Mouse (Mus musculus) heart, adult 2 months (tissue): ENCODE measurements around the gene Esrp2. TPM values are rescaled to one million over a fixed set of nuclear protein-coding genes. Genes with fewer than 3 reads are reported as not detected.

Experiments
- DNase-seq, 2 experiments: peaks; one replicate each; pipeline ENCODE4 v3.0.0; 2021
- H3K27ac ChIP-seq: fragments of 200-600 bp; 2 replicates; pipeline ENCODE4 v1.8.1; 2022
- H3K27me3 ChIP-seq: fragments of 200-500 bp; 2 replicates; pipeline ENCODE4 v1.6.1; 2012; ENCODE audit warnings: mild to moderate bottlenecking, low read length, inconsistent platforms, mixed read lengths; ENCODE audit not compliant: control insufficient read depth, insufficient read depth
- H3K36me3 ChIP-seq: fragments of 200-500 bp; 2 replicates; pipeline ENCODE4 v1.6.1; 2012; ENCODE audit warnings: low read length, inconsistent platforms; ENCODE audit not compliant: control insufficient read depth, insufficient read depth
- H3K4me1 ChIP-seq: fragments of 200-500 bp; 2 replicates; pipeline ENCODE4 v1.6.1; 2011; ENCODE audit warnings: low read length; ENCODE audit not compliant: control insufficient read depth, insufficient read depth
- H3K4me3 ChIP-seq: fragments of 200-600 bp; 2 replicates; pipeline ENCODE4 v1.8.1; 2022
- H3K79me2 ChIP-seq: fragments of 200-500 bp; replicated peaks from 2 replicates; pipeline ENCODE4 v1.6.1; 2012; ENCODE audit warnings: mild to moderate bottlenecking, inconsistent platforms, low read length, moderate library complexity, mixed read lengths; ENCODE audit not compliant: control insufficient read depth, insufficient read depth
- H3K9ac ChIP-seq: fragments of 200-500 bp; 2 replicates; pipeline ENCODE4 v1.6.1; 2012; ENCODE audit warnings: low read depth, mild to moderate bottlenecking, control low read depth, inconsistent platforms, low read length, mixed read lengths
- CTCF ChIP-seq: fragments of 200-600 bp; IDR thresholded peaks from 2 replicates; pipeline ENCODE4 v1.8.1; 2022; ENCODE audit warnings: antibody characterized with exemption, mild to moderate bottlenecking, moderate library complexity
- EP300 ChIP-seq: fragments of 200-500 bp; IDR thresholded peaks from 2 replicates; pipeline ENCODE4 v1.6.1; 2011; ENCODE audit warnings: low read depth, low read length, control low read depth; ENCODE audit not compliant: insufficient read depth
- POLR2A ChIP-seq: fragments of 200-500 bp; IDR thresholded peaks from 2 replicates; pipeline ENCODE4 v1.6.1; 2011; ENCODE audit warnings: mild to moderate bottlenecking, low read depth, low read length, control low read depth; ENCODE audit not compliant: insufficient read depth
- WGBS: fragments of 180-500 bp; shearing (Covaris S2); methylation state at CpG from one replicate; pipeline ENCODE4 v1.1.7; 2018; 5-methylcytosine and 5-hydroxymethylcytosine counted together
- intact Hi-C: fragments of 180-260 bp; cut with DNase I; formaldehyde crosslinking; loops from one replicate; pipeline ENCODE4 v1.15.1; 2025
- polyA plus RNA-seq: library from polyadenylated mRNA; depleted of rRNA; stranded (reverse); fragments of >200 nt; gene quantifications from 2 replicates; pipeline ENCODE4 v1.2.3, GENCODE M21; 2012
- total RNA-seq, 2 experiments: library from RNA; stranded (reverse); gene quantifications; 2 replicates each; pipeline ENCODE4 v1.2.3; 2021

Esrp2 gene
- total and polyA plus RNA-seq, 3 experiments, result 0.31 to 1.1 (median 0.52) TPM

DNA sequence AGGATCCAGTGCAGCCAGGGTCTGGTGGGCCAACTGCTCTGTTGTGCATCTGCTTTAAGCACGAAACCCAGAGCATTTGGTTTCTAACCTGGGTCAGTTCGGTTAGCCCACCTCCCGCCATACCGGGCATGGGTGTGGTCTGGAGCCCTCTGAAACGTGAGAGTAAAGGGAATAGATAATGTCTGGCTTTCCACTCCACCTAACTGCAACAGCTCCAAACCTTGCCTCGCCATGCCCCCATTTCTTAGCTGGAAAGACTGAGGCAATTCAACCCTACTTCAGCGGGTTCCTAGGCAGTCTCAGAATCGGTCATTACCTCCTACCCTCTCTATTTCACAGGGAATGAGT lies 13.9 kb upstream of the Esrp2 start:
- no peaks in the 10 kb centered on the region; the same call in 1 of the 2 replicates for H3K79me2 ChIP-seq
- peak overlapping the region; percentile 79 for H3K9ac ChIP-seq
- H3K4me1 ChIP-seq, result peaks cover 1% of the 10 kb centered on the region
- DNase-seq, result no peak
- intact Hi-C loops, result loop anchor here (5.0 kb wide), 1 partner anchor 62 kb away; the partner anchor contains the start of genes Prmt7 and Slc7a6os
- TF ChIP-seq POLR2A, result no peak
- no peak for TF ChIP-seq CTCF
- TF ChIP-seq EP300, result no peak
- H3K27me3 ChIP-seq, result no peaks in the 10 kb centered on the region
- peak overlapping the region; percentile 71 for H3K4me3 ChIP-seq
- peak overlapping the region; percentile 69 for H3K27ac ChIP-seq
- 20% methylated on average over 8 of the region's 8 CpGs for WGBS
- no peaks in the 10 kb centered on the region for H3K36me3 ChIP-seq

DNA sequence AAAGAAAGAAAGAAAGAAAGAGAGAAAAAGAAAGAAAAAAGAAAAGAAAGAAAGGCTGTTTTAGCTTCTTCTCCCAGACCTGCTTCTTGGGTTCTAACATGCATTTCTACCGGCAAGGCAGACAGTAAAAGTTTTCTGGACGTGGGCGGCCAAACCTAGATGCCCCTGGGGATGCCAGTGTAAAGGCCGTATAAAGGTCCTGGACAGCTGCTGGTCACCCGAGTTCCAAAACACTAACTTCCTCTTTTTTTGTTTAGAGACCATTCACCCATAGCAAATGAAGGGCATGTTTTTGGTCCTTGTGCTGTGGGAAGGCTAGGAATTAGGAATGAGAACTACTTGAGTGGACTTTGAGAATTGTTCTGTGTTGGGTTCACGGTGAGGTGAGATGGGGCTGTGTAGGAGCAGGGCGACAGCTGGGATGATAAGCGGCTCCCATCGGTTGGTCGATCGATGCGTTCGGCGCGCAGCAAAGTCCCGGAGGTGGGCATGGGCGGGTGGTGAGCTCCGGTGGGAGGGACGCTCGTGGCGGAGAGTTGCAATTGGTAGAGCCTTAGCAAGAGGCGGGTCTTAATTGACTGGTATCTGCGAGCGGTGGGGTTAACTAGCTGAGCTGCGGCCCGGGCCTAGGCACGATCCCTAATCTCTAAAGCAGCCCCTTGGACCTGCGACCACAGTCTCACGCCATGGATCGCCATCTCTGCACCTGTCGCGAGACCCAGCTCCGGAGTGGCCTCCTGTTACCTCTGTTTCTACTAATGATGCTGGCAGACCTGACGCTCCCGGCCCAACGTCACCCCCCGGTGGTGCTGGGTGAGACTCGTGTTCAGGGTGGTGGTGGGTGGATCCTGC lies 13.3 kb upstream of the Esrp2 start, which contains the start of gene Pla2g15:
Gene Pla2g15, plus strand, starts transcription at position 599 of the 852 bp plus-strand sequence.
- H3K4me3 ChIP-seq, result peak within 1 kb of the TSS; percentile 71
- intact Hi-C loops, result loop anchor here (5.0 to 10.0 kb wide), 2 partner anchors 62 to 185 kb away; partner anchors contain the start of genes Prmt7, Slc7a6os and Smpd3
- H3K27me3 ChIP-seq, result no peaks in the 10 kb centered on the region
- H3K4me1 ChIP-seq, result peaks cover 1% of the 10 kb centered on the region
- no peaks in the 10 kb centered on the region for H3K36me3 ChIP-seq
- peak; percentile 89 to 93 for DNase-seq
- under 1% methylated on average over 38 of the region's 38 CpGs for WGBS
- TF ChIP-seq POLR2A, result peak; percentile 85
- no peak for TF ChIP-seq CTCF
- TF ChIP-seq EP300, result no peak
- H3K9ac ChIP-seq, result peak within 1 kb of the TSS; percentile 79
- H3K79me2 ChIP-seq, result no peaks in the 10 kb centered on the region; the same call in 1 of the 2 replicates
- peak within 1 kb of the TSS; percentile 79 for H3K27ac ChIP-seq

DNA sequence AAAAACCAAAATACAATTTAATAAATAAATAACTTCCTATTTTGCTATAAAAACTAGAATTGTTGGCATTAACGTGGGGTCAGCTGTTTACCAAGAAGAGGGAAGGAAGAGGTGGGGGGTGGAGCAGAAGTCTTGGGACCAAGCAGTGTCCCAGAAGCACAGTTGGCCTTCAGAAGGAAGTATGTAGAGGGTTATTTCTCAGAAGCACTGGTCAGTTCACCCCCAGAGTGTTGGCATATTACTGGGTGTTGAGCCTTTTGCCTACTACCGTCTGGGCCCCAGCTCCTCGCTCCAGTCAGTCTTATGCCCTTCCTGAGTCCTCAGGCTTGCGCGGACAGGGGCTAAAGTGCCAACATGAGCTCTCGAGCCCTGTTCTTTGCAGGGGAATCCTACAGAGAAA lies 12.3 kb upstream of the Esrp2 start:
- Histone ChIP-seq H3K4me1 (peaks cover 1% of the 10 kb centered on the region), H3K79me2 (no peaks in the 10 kb centered on the region; the same call in 1 of the 2 replicates), H3K27me3 (no peaks in the 10 kb centered on the region), H3K27ac (no peak overlapping the region; the same call in 1 of the 2 replicates), H3K4me3 (no peak overlapping the region), H3K36me3 (no peaks in the 10 kb centered on the region), H3K9ac (no peak overlapping the region)
- no peak; the same call in 1 of the 2 replicates for TF ChIP-seq POLR2A
- no peak for TF ChIP-seq EP300
- TF ChIP-seq CTCF, result no peak
- intact Hi-C loops, result loop anchor here (10.0 kb wide), 1 partner anchor 186 kb away; the partner anchor contains the start of gene Smpd3
- DNase-seq, result peak in 1 of 2 experiments; percentile 48
- 81% methylated on average over 6 of the region's 6 CpGs for WGBS

DNA sequence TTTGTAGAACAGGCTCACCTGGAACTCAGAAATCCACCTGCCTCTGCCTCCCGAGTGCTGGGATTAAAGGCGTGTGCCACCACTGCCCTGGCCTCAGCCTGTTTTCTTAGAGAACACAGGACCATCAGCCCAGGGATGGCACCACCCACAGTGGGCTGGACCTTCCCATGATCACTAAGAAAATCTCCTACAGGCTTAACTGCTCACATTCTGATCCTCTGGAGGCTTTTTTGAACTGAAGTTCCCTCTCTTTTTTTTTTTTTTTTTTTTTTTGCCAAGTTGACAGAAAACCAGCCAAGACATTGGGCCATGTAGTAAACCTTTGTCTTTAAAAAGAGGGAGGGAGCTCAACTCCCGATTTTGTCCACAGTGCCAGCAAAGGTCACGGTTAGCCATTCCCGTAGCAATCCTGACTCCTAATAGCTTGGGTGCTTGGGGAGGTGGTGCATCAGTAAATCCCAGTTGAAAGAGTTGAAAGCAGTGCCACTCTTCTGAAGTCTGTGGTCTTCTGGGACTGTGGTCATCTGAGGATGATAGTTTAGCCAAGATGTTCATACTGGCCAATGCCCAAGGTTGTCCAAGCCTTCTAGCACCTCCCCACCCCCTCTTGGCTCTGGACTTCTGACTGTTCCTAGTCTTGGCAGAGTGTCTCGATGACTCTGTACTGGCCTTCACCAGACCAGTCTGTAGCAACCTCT lies 11.2 kb upstream of the Esrp2 start:
- WGBS, result 73% methylated on average over 6 of the region's 6 CpGs
- no peaks in the 10 kb centered on the region; the same call in 1 of the 2 replicates for H3K79me2 ChIP-seq
- intact Hi-C loops, result loop anchor here (10.0 kb wide), 1 partner anchor 187 kb away; the partner anchor contains the start of gene Smpd3
- H3K27me3 ChIP-seq, result no peaks in the 10 kb centered on the region
- TF ChIP-seq EP300, result no peak
- TF ChIP-seq POLR2A, result no peak
- no peak for TF ChIP-seq CTCF
- peak in 1 of 2 experiments; percentile 56 for DNase-seq
- no peak overlapping the region for H3K27ac ChIP-seq
- no peak overlapping the region for H3K4me3 ChIP-seq
- H3K4me1 ChIP-seq, result peaks cover 1% of the 10 kb centered on the region
- no peak overlapping the region for H3K9ac ChIP-seq
- no peaks in the 10 kb centered on the region for H3K36me3 ChIP-seq

DNA sequence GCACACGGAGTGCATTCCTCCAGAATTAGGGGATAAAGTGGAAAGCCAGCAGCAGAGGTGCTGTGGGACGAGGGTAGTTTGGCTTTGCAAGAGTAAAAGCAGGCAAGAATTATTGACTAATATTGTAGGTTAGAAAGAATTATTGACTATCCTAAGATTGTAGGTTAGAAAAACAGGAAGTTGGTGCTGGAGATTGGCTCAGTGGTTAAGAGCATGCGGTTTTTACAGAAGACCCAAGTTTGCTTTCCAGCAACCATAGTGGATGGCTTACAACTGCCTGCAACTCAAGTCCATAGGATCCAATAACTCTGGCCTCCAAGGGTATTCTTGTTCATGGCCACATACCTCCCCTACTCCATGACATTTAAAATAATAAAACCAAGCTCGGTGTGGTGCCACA lies 9.2 kb upstream of the Esrp2 start:
- Histone ChIP-seq H3K9ac (no peak overlapping the region), H3K4me1 (no peaks in the 10 kb centered on the region; the same call in 1 of the 2 replicates), H3K4me3 (no peak overlapping the region), H3K27ac (no peak overlapping the region), H3K36me3 (no peaks in the 10 kb centered on the region), H3K27me3 (no peaks in the 10 kb centered on the region), H3K79me2 (no peaks in the 10 kb centered on the region)
- intact Hi-C loops, result loop anchor here (10.0 kb wide), 1 partner anchor 189 kb away; the partner anchor contains the start of gene Smpd3
- no peak for TF ChIP-seq CTCF
- TF ChIP-seq POLR2A, result no peak
- TF ChIP-seq EP300, result no peak
- DNase-seq, result no peak
- WGBS, result 88% methylated on average over 4 of the region's 4 CpGs
